Mouse (Mus musculus) stomach, postnatal 0 days (tissue): Measurements from ENCODE around the gene Fgf18. TPM values are rescaled to one million over a fixed set of nuclear protein-coding genes. Genes with fewer than 3 reads are reported as not detected.

Experiments used
- ATAC-seq: fragments of 200-750 bp; cut with Nextera tagmentation; 2 replicates; pipeline ENCODE4 v1.8.0; 2017; ENCODE audit not compliant: low FRiP score, low TSS enrichment
- DNase-seq: peaks from one replicate; pipeline ENCODE4 v3.0.0-alpha.2; 2016; ENCODE audit warnings: low spot score
- H3K27ac ChIP-seq: fragments of 300-500 bp; sonication (generic); replicated peaks from 2 replicates; pipeline ENCODE4 v1.5.1; 2014; ENCODE audit warnings: mild to moderate bottlenecking, control low read depth
- H3K27me3 ChIP-seq: fragments of 300-500 bp; sonication (generic); 2 replicates; pipeline ENCODE4 v1.6.1; 2014; ENCODE audit warnings: low read length; ENCODE audit not compliant: control insufficient read depth, insufficient read depth
- H3K36me3 ChIP-seq: fragments of 300-500 bp; sonication (generic); 2 replicates; pipeline ENCODE4 v1.6.1; 2014; ENCODE audit warnings: low read length, mixed read lengths; ENCODE audit not compliant: control insufficient read depth, insufficient read depth
- H3K4me1 ChIP-seq: fragments of 300-500 bp; sonication (generic); replicated peaks from 2 replicates; pipeline ENCODE4 v1.6.1; 2014; ENCODE audit warnings: antibody characterized with exemption; ENCODE audit not compliant: control insufficient read depth, insufficient read depth
- H3K4me2 ChIP-seq: fragments of 300-500 bp; sonication (generic); replicated peaks from 2 replicates; pipeline ENCODE4 v1.6.1; 2014; ENCODE audit warnings: low read depth, mild to moderate bottlenecking, control low read depth, moderate library complexity
- H3K4me3 ChIP-seq: fragments of 300-500 bp; sonication (generic); 2 replicates; pipeline ENCODE4 v1.5.1; 2014; ENCODE audit warnings: low read depth, low read length, control low read depth
- H3K9ac ChIP-seq: fragments of 300-500 bp; sonication (generic); 2 replicates; pipeline ENCODE4 v1.6.1; 2014; ENCODE audit warnings: mild to moderate bottlenecking, low read length, control low read depth, mixed read lengths
- H3K9me3 ChIP-seq: fragments of 300-500 bp; sonication (generic); 2 replicates; pipeline ENCODE4 v1.6.1; 2016; ENCODE audit warnings: low read length; ENCODE audit not compliant: control insufficient read depth
- CTCF ChIP-seq: IDR thresholded peaks from 2 replicates; pipeline ENCODE4 v1.5.1; 2016; ENCODE audit warnings: antibody characterized with exemption, low read depth, mild to moderate bottlenecking, moderate library complexity
- EP300 ChIP-seq: optimal IDR thresholded peaks from 2 replicates; pipeline ENCODE3; 2016; ENCODE audit warnings: antibody characterized with exemption
- WGBS: fragments of 180-500 bp; shearing (Covaris S2); extraction: QIAGEN DNeasy Blood & Tissue Kit; methylation state at CpG from one replicate; pipeline ENCODE4 v1.1.7; 2014; 5-methylcytosine and 5-hydroxymethylcytosine counted together
- polyA plus RNA-seq: library from polyadenylated mRNA; unstranded; fragments of >200 nt; fragmentation: Nextera tagmentation; extraction: Ambion mirVana; gene quantifications from 2 replicates; pipeline ENCODE4 v1.2.1, GENCODE M21; 2015

The Fgf18 gene
- polyA plus RNA-seq, 1 experiment from 2014 or later: 2.3 TPM

DNA sequence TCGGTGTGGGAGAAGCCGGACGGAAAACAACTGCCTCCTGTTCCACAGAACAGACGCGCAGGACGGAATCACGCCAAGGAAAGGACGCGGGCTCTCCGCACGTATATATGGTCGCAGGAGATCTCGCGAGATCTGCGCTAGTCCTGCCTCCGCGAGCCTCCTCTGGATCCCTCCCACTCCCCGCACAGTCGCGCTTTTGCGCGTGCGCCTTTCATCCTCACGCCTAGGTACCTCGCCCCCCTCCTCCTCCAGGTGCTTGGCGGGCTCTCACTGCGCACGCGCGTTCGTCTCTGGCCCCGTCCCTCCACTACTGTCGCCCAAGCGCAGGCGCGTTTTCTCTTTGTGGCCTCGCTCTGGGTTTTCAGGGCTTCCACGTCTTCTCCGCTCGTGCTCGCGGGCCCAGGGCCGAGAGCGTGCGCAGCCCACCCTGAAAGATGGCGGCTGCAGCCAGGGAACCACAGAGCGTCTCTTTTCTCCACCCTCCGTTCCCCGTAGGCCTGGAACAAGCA, 15.9 kb upstream of the Fgf18 start, which contains the start of gene Npm1:
Gene Npm1, minus strand, starts transcription at position 209 of the 509 bp plus-strand sequence.
- Histone ChIP-seq H3K4me2 (peak within 1 kb of the TSS; percentile 84), H3K4me3 (peak within 1 kb of the TSS; percentile 84), H3K27me3 (no peaks in the 10 kb centered on the region), H3K36me3 (no peaks in the 10 kb centered on the region; the same call in 1 of the 2 replicates), H3K9ac (peak within 1 kb of the TSS; percentile 96), H3K4me1 (no peaks in the 10 kb centered on the region), H3K9me3 (no peaks in the 10 kb centered on the region), H3K27ac (peak within 1 kb of the TSS; percentile 95)
- peak; percentile 98 for ATAC-seq
- DNase-seq: peak; percentile 99
- no peak for TF ChIP-seq CTCF
- TF ChIP-seq EP300: peak; percentile 92
- WGBS: 3% methylated on average over 49 of the region's 49 CpGs

DNA sequence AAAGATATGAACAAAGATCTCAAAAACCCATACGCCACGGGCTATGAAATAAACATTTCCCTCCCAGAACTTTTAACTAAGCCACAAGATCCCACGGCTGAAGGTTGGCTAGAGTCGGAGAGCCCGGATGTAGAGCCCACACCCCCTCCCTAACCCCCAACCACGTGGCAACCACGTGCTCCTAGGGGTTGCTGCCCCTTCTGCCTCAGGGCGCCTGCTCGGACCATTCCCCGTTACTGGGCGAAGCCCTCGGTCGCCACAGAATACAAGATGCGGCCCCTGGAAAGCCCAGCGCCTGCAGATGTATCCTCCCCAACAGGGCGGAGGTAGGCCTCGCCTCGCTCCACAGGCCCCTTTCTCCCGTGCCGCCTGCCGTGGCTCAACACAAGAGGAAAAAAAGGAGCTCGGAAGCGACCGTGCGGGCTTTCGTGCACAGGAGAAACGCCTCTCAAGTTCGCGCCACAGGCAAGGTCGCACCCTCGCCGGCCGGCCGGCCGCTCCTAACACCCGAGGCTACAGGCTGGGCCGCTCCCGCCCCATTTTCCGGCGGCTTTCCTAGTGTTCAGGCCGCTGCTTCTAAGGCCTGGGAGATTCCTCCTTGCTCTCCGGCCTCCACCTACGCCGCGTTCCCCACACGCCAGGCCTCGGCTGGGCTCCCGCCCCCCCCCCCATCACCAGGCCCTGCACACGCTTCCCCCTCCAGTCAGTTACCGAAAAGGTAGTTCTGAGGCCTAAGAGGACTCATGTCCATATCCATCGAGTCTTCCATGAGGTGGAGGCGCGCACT, 15.2 kb upstream of the Fgf18 start:
- peak; percentile 69 for ATAC-seq
- DNase-seq: peak; percentile 76
- WGBS: 3% methylated on average over 49 of the region's 53 CpGs

DNA sequence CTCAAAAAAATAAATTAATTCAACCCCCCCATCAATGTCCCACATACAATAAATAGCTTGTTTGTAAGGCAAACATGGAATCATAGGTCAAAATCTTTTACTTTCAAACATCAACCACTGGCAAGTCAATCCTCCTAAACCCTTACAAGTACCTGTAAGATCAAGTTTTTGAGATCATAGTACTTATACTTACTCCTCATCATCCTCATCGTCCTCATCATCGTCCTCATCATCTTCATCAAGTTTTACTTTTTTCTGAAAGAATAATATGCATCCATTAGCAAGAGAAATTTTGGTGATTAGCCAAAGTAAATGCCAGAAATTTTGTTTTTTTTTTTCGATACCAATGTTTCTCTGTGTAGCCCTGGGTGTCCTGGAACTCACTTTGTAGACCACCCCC, 12.5 kb upstream of the Fgf18 start:
- no peak overlapping the region for H3K4me3 ChIP-seq
- no peaks in the 10 kb centered on the region for H3K4me1 ChIP-seq
- no peaks in the 10 kb centered on the region for H3K27me3 ChIP-seq
- H3K4me2 ChIP-seq: no peak overlapping the region
- no peaks in the 10 kb centered on the region for H3K9me3 ChIP-seq
- H3K36me3 ChIP-seq: peaks cover 7% of the 10 kb centered on the region; the same call in 1 of the 2 replicates
- whole genome bisulfite sequencing: 91% methylated on average over 3 of the region's 3 CpGs
- DNase-seq (no peak), ATAC-seq (no peak)
- no peak overlapping the region for H3K27ac ChIP-seq
- no peak for TF ChIP-seq EP300
- no peak for TF ChIP-seq CTCF
- no peak overlapping the region for H3K9ac ChIP-seq

More for the DNA sequence above, 15.2 kb upstream of the Fgf18 start:
- no peaks in the 10 kb centered on the region for H3K4me1 ChIP-seq
- H3K4me3 ChIP-seq: peak overlapping the region; percentile 84
- H3K4me2 ChIP-seq: peak overlapping the region; percentile 84
- TF ChIP-seq EP300 (no peak), CTCF (no peak)
- no peaks in the 10 kb centered on the region for H3K9me3 ChIP-seq
- peaks cover 3% of the 10 kb centered on the region; the same call in 1 of the 2 replicates for H3K36me3 ChIP-seq
- no peaks in the 10 kb centered on the region for H3K27me3 ChIP-seq
- H3K27ac ChIP-seq: peak overlapping the region; percentile 88
- H3K9ac ChIP-seq: peak overlapping the region; percentile 96

DNA sequence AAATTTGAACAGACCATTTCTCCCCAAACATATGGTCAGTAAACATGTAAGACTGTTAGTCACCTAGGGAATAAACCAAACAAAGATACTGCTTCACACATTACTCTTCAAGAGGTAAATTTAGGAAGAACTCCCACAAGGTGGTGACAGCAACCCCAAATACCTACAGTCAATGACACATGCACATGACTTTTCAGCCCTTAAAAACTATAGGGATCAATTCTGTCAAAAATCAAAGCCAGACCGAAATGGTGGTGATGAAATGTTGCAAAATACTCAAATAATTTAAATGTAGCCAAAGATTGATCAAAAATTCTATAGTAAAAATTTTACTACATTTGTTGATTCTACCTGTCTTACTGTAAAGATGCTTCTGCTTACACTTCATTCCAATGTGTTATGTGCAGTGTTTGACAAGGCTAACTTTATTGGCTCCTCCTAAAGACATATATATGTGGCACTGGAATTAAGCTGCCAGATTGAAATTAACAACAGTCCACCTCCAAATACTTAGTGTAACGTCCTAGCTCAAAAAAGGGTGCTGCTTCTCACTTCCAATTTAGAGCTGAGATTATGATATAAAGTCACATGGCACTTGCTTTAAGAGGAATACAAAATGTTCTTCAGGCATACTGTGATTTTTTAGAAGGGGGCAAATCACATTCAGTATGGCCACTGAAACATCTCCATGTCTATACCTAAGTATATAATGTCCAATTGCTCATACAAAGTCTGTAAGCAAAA, 10.4 kb upstream of the Fgf18 start:
- TF ChIP-seq CTCF: no peak
- no peak for TF ChIP-seq EP300
- peaks cover 7% of the 10 kb centered on the region; the same call in 1 of the 2 replicates for H3K36me3 ChIP-seq

DNA sequence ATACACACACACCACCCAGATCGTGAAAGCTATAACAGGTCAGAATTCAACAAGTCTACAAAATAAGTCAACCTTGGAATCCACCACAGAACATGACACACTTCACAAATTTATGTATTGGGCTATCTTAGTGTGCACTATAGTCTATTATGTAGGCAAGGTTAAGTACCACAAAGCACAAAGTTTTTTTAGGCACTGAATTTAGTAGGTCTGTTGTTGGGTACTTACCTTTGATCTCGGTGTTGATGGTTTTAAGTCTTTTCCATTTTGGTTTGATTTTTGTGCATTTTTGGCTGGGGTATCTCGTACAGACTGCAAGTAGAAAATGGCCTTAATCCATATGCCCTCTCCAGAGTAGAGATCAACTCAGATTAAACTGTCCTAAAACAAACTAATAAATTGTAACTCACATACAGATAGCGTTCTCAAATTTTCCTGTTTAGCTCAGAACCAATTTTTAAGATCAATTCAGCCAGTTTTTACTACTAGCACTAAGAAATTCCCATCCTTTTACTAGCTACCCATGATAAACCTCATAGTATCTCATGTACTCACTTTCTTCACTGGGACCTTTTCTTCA, 9.3 kb upstream of the Fgf18 start:
- no peak overlapping the region for H3K4me3 ChIP-seq

More for the DNA sequence above, 10.4 kb upstream of the Fgf18 start:
- ATAC-seq: no peak
- WGBS: 70% methylated on average over 2 of the region's 2 CpGs
- Histone ChIP-seq H3K27me3 (no peaks in the 10 kb centered on the region), H3K4me3 (no peak overlapping the region), H3K4me1 (no peaks in the 10 kb centered on the region), H3K9ac (no peak overlapping the region), H3K27ac (no peak overlapping the region), H3K9me3 (no peaks in the 10 kb centered on the region), H3K4me2 (no peak overlapping the region)
- no peak for DNase-seq

More for the DNA sequence above, 9.3 kb upstream of the Fgf18 start:
- Histone ChIP-seq H3K4me2 (no peak overlapping the region), H3K4me1 (no peaks in the 10 kb centered on the region), H3K9ac (no peak overlapping the region), H3K9me3 (no peaks in the 10 kb centered on the region), H3K27me3 (no peaks in the 10 kb centered on the region), H3K36me3 (peaks cover 7% of the 10 kb centered on the region; the same call in 1 of the 2 replicates), H3K27ac (no peak overlapping the region)
- DNase-seq: no peak
- 64% methylated on average over 4 of the region's 4 CpGs for WGBS
- TF ChIP-seq EP300 (no peak), CTCF (no peak)
- no peak for ATAC-seq
